Mouse (Mus musculus) myocyte (in vitro differentiated cells): ENCODE measurements around the gene Spata1.

ENCODE experiments used
- MYOG ChIP-seq, 3 experiments: IDR thresholded peaks; one replicate each; pipeline ENCODE4 v1.6.1; 2011; ENCODE audit warnings: control low read depth in 2 of 3, low read depth in 2 of 3, mild to moderate bottlenecking in 2 of 3; ENCODE audit not compliant: insufficient read length in 2 of 3, control insufficient read depth in 1 of 3, insufficient read depth in 1 of 3
- POLR2A ChIP-seq: IDR thresholded peaks from one replicate; pipeline ENCODE4 v1.6.1; 2011; ENCODE audit warnings: low read depth, mild to moderate bottlenecking, control low read depth, moderate library complexity; ENCODE audit not compliant: insufficient read length
- POLR2AphosphoS2 ChIP-seq: IDR thresholded peaks from one replicate; pipeline ENCODE4 v1.6.1; 2011; ENCODE audit warnings: low read depth, control low read depth; ENCODE audit not compliant: insufficient read length
- USF1 ChIP-seq: IDR thresholded peaks from one replicate; pipeline ENCODE4 v1.6.1; 2011; ENCODE audit warnings: low read depth, mild to moderate bottlenecking, control low read depth, moderate library complexity

- TF ChIP-seq POLR2A, result no peak
- TF ChIP-seq USF1, result no peak
- TF ChIP-seq POLR2AphosphoS2, result no peak
- no peak for TF ChIP-seq MYOG (IDR thresholded peaks at IDR 0.05; ENCODE audit: control insufficient read depth in 1 of 3, insufficient read depth in 1 of 3, insufficient read length in 2 of 3, low read depth in 2 of 3)
Observed at GRCm38 (mm10) chr3:146500810-146501201, 1.3 kb upstream of the Spata1 start.
